Mouse (Mus musculus): ENCODE measurements around the gene Pip5k1b. TPM values are rescaled to one million over a fixed set of nuclear protein-coding genes. Genes with fewer than 3 reads are reported as not detected.

Gene Pip5k1b
- total RNA-seq, 2 experiments from 2014 or later: 24.0 to 29.8 TPM

Other genes with a start within 250 kb of the Pip5k1b start
- gene Fam122a, start 78.5 kb downstream of the Pip5k1b start, total RNA-seq (2021): 10 to 100 TPM; 30.8 to 32.3 TPM
- gene Tmem252, start 118.1 kb upstream of the Pip5k1b start, total RNA-seq (2021): under 1 TPM; 0.23 to 0.42 TPM

Data from left cerebral cortex, postnatal 36 days (tissue).